Mouse (Mus musculus): ENCODE measurements around the gene Sult2a1. TPM values are rescaled to one million over a fixed set of nuclear protein-coding genes. Genes with fewer than 3 reads are reported as not detected.

The Sult2a1 gene
- not detected in 4 replicates for total RNA-seq (2023)

GRCm38 (mm10) chr7:13837309-13837708 is at the start of gene Sult2a1:
Gene Sult2a1 (minus strand): TSS chr7:13837409.

Other genes with a start within 250 kb of the Sult2a1 start
- not detected in 4 replicates for gene Sult2a5, start 213.4 kb downstream of the Sult2a1 start, total RNA-seq (2023)
- gene Sult2a2, start 103.9 kb downstream of the Sult2a1 start, total RNA-seq (2023) = not detected in 4 replicates
- gene Sult2a4, start 152.2 kb upstream of the Sult2a1 start, total RNA-seq (2023) = not detected in 4 replicates